Mouse (Mus musculus): ENCODE results near the gene Ccdc7a.

The Ccdc7a gene

GRCm38 (mm10) chr8:128686429-128686990, 378.8 kb downstream of the Ccdc7a start:
- DNase-seq (ENCODE audit: extremely low read depth, low read depth, low spot score) = no peak

- no peak for DNase-seq (ENCODE audit: extremely low read depth, low read depth, low spot score)
Measured at GRCm38 (mm10) chr8:128685507-128686428, 379.5 kb downstream of the Ccdc7a start, which contains the start of gene Itgb1. Gene Itgb1, plus strand, starts transcription at chr8:128685654.

- DNase-seq (ENCODE audit: extremely low read depth, low read depth, low spot score) = no peak
Measured at GRCm38 (mm10) chr8:128684609-128685506, 380.5 kb downstream of the Ccdc7a start.
